ENCODE assay signal across 10 mouse cellular contexts in genomic region chrX:72012804-72013203, GRCm38 (mm10). TPM values are rescaled to one million over a fixed set of nuclear protein-coding genes. Genes with fewer than 3 reads are reported as not detected.
DNase-seq lines count a peak whose midpoint lies in the region; ATAC-seq and TF ChIP-seq lines count a peak whose summit lies in the region.
"Had no signal": no experiment of that assay in that cellular context is flagged by ENCODE, and none has a peak within 500 bp of the region (broad histone marks: within the 10 kb centered on the region; RNA-seq: fewer than 3 reads in every experiment).

No protein-coding gene starts in this region.

- H3K27ac ChIP-seq in hindbrain, postnatal 0 days: no peak overlapping the region

- H3K9ac ChIP-seq in hindbrain, postnatal 0 days (replicated peaks; ENCODE audit: low read length): no peak overlapping the region

- peak; percentile 67 for TF ChIP-seq CTCF in Patski (IDR thresholded peaks at IDR 0.05)
- TF ChIP-seq CTCF in brain, embryonic 14.5 days (IDR thresholded peaks at IDR 0.05; ENCODE audit: borderline replicate concordance, extremely low read depth, insufficient read depth, insufficient read length): peak; percentile 39; the same call in 1 of the 2 replicates
- peak; percentile 54 for TF ChIP-seq CTCF in hindbrain, postnatal 0 days (IDR thresholded peaks at IDR 0.05; ENCODE audit: low read depth)

- no peak overlapping the region for H3K4me2 ChIP-seq in hindbrain, postnatal 0 days (ENCODE audit: low read depth, low read length)

- TF ChIP-seq POLR2A in brain, embryonic 14.5 days (IDR thresholded peaks at IDR 0.05; ENCODE audit: borderline replicate concordance, extremely low read depth, insufficient read depth, insufficient read length, poor library complexity, severe bottlenecking): no peak

- CTCF ChIA-PET in Patski (lab: Charles Lee): no interaction called here

- H3K9me3 ChIP-seq in hindbrain, postnatal 0 days (ENCODE audit: low read length): no peaks in the 10 kb centered on the region

- no peaks in the 10 kb centered on the region for H3K36me3 ChIP-seq in hindbrain, postnatal 0 days (ENCODE audit: insufficient read depth, low read length)

- no peak for ATAC-seq in Patski
- ATAC-seq in hindbrain, postnatal 0 days: no peak
- ATAC-seq in inflammation-experienced regulatory T-cells, adult 6 months: no peak

- in situ Hi-C loops in Patski (cut with MboI; ENCODE audit: low pct_unique_long_range_greater_than_20kb): loop anchor here (5.0 to 25.0 kb wide), 2 partner anchors 649 to 809 kb away; partner anchors contain the start of gene Gabra3

- peaks cover 6% of the 10 kb centered on the region for H3K27me3 ChIP-seq in Patski
- H3K27me3 ChIP-seq in hindbrain, postnatal 0 days (ENCODE audit: insufficient read depth, low read length): no peaks in the 10 kb centered on the region

- H3K4me1 ChIP-seq in hindbrain, postnatal 0 days (ENCODE audit: insufficient read depth, low read length): no peaks in the 10 kb centered on the region

- POLR2A ChIA-PET in Patski (lab: Charles Lee): no interaction called here

- DNase-seq in layer of hippocampus, adult 11-12 months (ENCODE audit: low spot score): peak; percentile 53
- DNase-seq in layer of hippocampus, adult 9-10 months (ENCODE audit: low spot score): no peak
- DNase-seq in Patski (ENCODE audit: low read depth, low spot score): no peak
- DNase-seq in brain, embryonic 14.5 days (ENCODE audit: low read depth): peak; percentile 40
- peak; percentile 15 for DNase-seq in hindbrain, postnatal 0 days (ENCODE audit: low spot score)
- peak; percentile 27 to 65 for DNase-seq in lung, postnatal 4 days
- DNase-seq in B cell, adult 2 months: no peak

- no peak overlapping the region for H3K4me3 ChIP-seq in hindbrain, postnatal 0 days (ENCODE audit: low read length)

- WGBS in hindbrain, postnatal 0 days: 33% methylated on average over 3 of the region's 3 CpGs

RNA-seq across cellular contexts. Expression of gene Cnga2, which starts 21.2 kb away (rescaled TPM):
- polyA plus RNA-seq in Patski (2021): not detected
- 0.19 and 0.33 TPM in 2 replicates for polyA plus RNA-seq in brain, embryonic 14.5 days (2012; rRNA removed)
- 0.05 and 0.25 TPM in 2 replicates for total RNA-seq in hindbrain, postnatal 0 days (2014; rRNA removed)
- 0.09 and 0.15 TPM in 2 replicates for polyA plus RNA-seq in hindbrain, postnatal 0 days (2015; fragmentation: Nextera tagmentation; extraction: Ambion mirVana)
- under 1 TPM in 1 of 3 experiments, not detected in 2; 0.44 TPM for polyA plus RNA-seq in inflammation-experienced regulatory T-cells, adult 6 months (2017; shearing (Covaris generic))

RNA-seq across cellular contexts. Expression of gene Fate1, which starts 40.0 kb away (rescaled TPM):
- not detected for polyA plus RNA-seq in Patski (2021)
- 0.10 and 0.13 TPM in 2 replicates for polyA plus RNA-seq in brain, embryonic 14.5 days (2012; rRNA removed)
- total RNA-seq in hindbrain, postnatal 0 days (2014; rRNA removed): not detected in 2 replicates
- 0.20 TPM in 1 of 2 replicates, not detected in the other for polyA plus RNA-seq in hindbrain, postnatal 0 days (2015; fragmentation: Nextera tagmentation; extraction: Ambion mirVana)
- polyA plus RNA-seq in inflammation-experienced regulatory T-cells, adult 6 months (2017; shearing (Covaris generic)): not detected
- total RNA-seq: layer of hippocampus, adult 18-20 months had no signal
- polyA plus RNA-seq: embryonic facial prominence, embryonic 14.5 days had no signal

RNA-seq across cellular contexts. Expression of gene Prrg3, which starts 50.4 kb away (rescaled TPM):
- polyA plus RNA-seq in Patski (2021): 0.01 TPM
- polyA plus RNA-seq in brain, embryonic 14.5 days (2012; rRNA removed): 16.2 and 23.5 TPM in 2 replicates
- total RNA-seq in hindbrain, postnatal 0 days (2014; rRNA removed): 18.2 and 39.7 TPM in 2 replicates
- polyA plus RNA-seq in hindbrain, postnatal 0 days (2015; fragmentation: Nextera tagmentation; extraction: Ambion mirVana): 8.4 and 9.1 TPM in 2 replicates
- not detected for polyA plus RNA-seq in inflammation-experienced regulatory T-cells, adult 6 months (2017; shearing (Covaris generic))

Comparison
In these comparisons a context has a peak if more than half of its experiments do, and no peak if none do; other contexts are left out.
1. DNase-seq: peak in layer of hippocampus, adult 11-12 months (single experiment), brain, embryonic 14.5 days (single experiment), hindbrain, postnatal 0 days (single experiment) and lung, postnatal 4 days (2 of 2); none in layer of hippocampus, adult 9-10 months (single experiment), Patski (single experiment) and B cell, adult 2 months (0 of 2).
2. Peak in every context shown above with its lines, with median percentiles within 50 percentile points of each other: CTCF ChIP-seq.